Mouse (Mus musculus): Measurements from ENCODE around the gene Egfem1.

GRCm38 (mm10) chr3:29183615-29184198 is 101.9 kb downstream of the Egfem1 start:
- TF ChIP-seq CTCF (IDR thresholded peaks at IDR 0.05; ENCODE audit: low read depth) (no peak), EP300 (IDR thresholded peaks at IDR 0.05; ENCODE audit: low read depth) (no peak)
